Mouse (Mus musculus) heart, embryonic 12.5 days (tissue): ENCODE results near the gene Adar. TPM values are rescaled to one million over a fixed set of nuclear protein-coding genes. Genes with fewer than 3 reads are reported as not detected.

Experiments used
- ATAC-seq: fragments of 200-750 bp; cut with Nextera tagmentation; 2 replicates; pipeline ENCODE4 v1.8.0; 2017; ENCODE audit warnings: moderate TSS enrichment, moderate library complexity; ENCODE audit not compliant: insufficient number of reproducible peaks, low FRiP score
- H3K27ac ChIP-seq: fragments of 300-500 bp; sonication (generic); 2 replicates; pipeline ENCODE4 v1.5.1; 2016; ENCODE audit warnings: mild to moderate bottlenecking, moderate library complexity; ENCODE audit not compliant: poor library complexity, severe bottlenecking
- H3K27me3 ChIP-seq: fragments of 300-500 bp; sonication (generic); replicated peaks from 2 replicates; pipeline ENCODE4 v1.6.1; 2016; ENCODE audit warnings: mild to moderate bottlenecking, moderate library complexity
- H3K36me3 ChIP-seq: fragments of 300-500 bp; sonication (generic); 2 replicates; pipeline ENCODE4 v1.6.1; 2016; ENCODE audit warnings: mild to moderate bottlenecking, moderate library complexity
- H3K4me1 ChIP-seq: fragments of 300-500 bp; sonication (generic); replicated peaks from 2 replicates; pipeline ENCODE4 v1.6.1; 2016; ENCODE audit warnings: mild to moderate bottlenecking
- H3K4me2 ChIP-seq: fragments of 300-500 bp; sonication (generic); 2 replicates; pipeline ENCODE4 v1.6.1; 2016; ENCODE audit warnings: mild to moderate bottlenecking, moderate library complexity
- H3K4me3 ChIP-seq: fragments of 300-500 bp; sonication (generic); 2 replicates; pipeline ENCODE4 v1.5.1; 2016; ENCODE audit warnings: mild to moderate bottlenecking
- H3K9ac ChIP-seq: fragments of 300-500 bp; sonication (generic); 2 replicates; pipeline ENCODE4 v1.6.1; 2016; ENCODE audit warnings: mild to moderate bottlenecking, moderate library complexity
- H3K9me3 ChIP-seq: fragments of 300-500 bp; sonication (generic); replicated peaks from 2 replicates; pipeline ENCODE4 v1.6.1; 2016; ENCODE audit warnings: mild to moderate bottlenecking, moderate library complexity
- WGBS: fragments of 180-500 bp; shearing (Covaris S2); methylation state at CpG from one replicate; pipeline ENCODE4 v1.1.7; 2016; 5-methylcytosine and 5-hydroxymethylcytosine counted together
- polyA plus RNA-seq: library from polyadenylated mRNA; unstranded; fragments of >200 nt; fragmentation: Nextera tagmentation; extraction: Ambion mirVana; gene quantifications from 2 replicates; pipeline ENCODE4 v1.2.1, GENCODE M21; 2016

The Adar gene
- polyA plus RNA-seq, 1 experiment from 2014 or later, result 11.6 TPM

DNA sequence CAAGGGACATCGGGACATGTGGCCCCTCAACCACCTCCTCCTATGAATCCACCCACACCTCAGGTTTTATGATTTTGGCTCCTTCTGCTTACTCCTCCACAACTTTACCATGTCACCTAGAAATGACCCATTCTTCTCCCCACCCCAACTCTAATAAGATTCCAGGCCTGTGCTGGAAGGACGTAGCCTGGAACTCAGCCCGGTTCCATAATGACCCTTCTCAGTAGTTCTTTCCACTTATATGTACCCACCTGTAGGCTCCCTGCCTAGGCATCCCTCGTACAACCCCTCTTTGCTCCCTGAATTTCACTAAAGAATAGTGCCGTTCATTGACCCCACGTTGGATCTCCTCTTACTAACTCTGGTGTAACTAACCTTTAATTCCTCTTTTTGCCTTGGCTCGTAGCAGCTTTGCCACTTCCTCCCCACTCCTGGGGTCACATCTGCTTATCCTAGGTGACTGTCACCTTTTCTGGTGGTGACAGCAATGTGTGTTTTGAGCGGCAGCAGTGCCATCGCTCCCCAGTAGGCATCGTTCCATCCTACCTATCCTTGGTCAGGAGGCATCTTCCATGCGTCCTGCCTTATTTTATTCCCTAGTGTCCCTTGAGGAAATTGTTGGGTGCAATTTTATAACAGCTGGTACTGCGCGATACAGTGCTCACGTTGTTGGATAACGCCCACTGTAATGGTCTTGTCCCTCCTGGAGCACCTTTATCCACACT is 59.6 kb downstream of the Adar start:
- 37% methylated on average over 15 of the region's 15 CpGs for whole genome bisulfite sequencing
- Histone ChIP-seq H3K36me3 (peaks cover 36% of the 10 kb centered on the region), H3K27ac (peak overlapping the region; percentile 99), H3K9me3 (no peaks in the 10 kb centered on the region), H3K27me3 (no peaks in the 10 kb centered on the region), H3K9ac (peak overlapping the region; percentile 99), H3K4me2 (peak overlapping the region; percentile 81), H3K4me3 (peak overlapping the region; percentile 99), H3K4me1 (peaks cover 26% of the 10 kb centered on the region)
- ATAC-seq, result no peak

DNA sequence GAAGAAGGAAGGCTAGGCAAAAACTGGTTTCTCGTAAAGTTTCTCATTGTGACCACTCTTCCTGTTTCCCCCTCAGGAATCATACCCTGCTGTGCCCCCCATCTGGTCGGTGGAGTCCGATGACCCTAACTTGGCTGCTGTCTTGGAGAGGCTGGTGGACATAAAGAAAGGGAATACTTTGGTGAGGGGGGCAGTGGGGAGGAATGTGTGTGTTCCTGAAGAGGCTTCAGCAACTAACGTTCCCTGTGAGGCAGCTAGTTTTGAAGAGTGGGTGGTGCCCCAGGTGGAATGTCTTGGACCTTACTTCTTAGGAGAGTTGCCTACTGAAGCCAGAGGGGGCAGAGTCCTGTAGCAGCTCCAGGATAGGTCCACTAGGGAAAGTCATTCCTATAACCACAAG is 61.2 kb downstream of the Adar start:
- Histone ChIP-seq H3K27me3 (no peaks in the 10 kb centered on the region), H3K9me3 (no peaks in the 10 kb centered on the region), H3K9ac (no peak overlapping the region), H3K4me1 (peaks cover 26% of the 10 kb centered on the region), H3K36me3 (peaks cover 49% of the 10 kb centered on the region), H3K4me2 (no peak overlapping the region), H3K27ac (no peak overlapping the region), H3K4me3 (no peak overlapping the region)
- ATAC-seq, result no peak
- WGBS, result 84% methylated on average over 4 of the region's 4 CpGs

- H3K4me2 ChIP-seq, result no peak overlapping the region
- WGBS, result 76% methylated on average over 4 of the region's 4 CpGs
- peaks cover 77% of the 10 kb centered on the region for H3K36me3 ChIP-seq
- no peaks in the 10 kb centered on the region for H3K9me3 ChIP-seq
- H3K4me1 ChIP-seq, result peaks cover 11% of the 10 kb centered on the region
- no peak for ATAC-seq
- H3K4me3 ChIP-seq, result no peak overlapping the region
- H3K9ac ChIP-seq, result no peak overlapping the region
- no peak overlapping the region for H3K27ac ChIP-seq
- no peaks in the 10 kb centered on the region for H3K27me3 ChIP-seq
These were observed 65.3 kb downstream of the Adar start for GRCm38 (mm10) chr3:89780102-89780501.

DNA sequence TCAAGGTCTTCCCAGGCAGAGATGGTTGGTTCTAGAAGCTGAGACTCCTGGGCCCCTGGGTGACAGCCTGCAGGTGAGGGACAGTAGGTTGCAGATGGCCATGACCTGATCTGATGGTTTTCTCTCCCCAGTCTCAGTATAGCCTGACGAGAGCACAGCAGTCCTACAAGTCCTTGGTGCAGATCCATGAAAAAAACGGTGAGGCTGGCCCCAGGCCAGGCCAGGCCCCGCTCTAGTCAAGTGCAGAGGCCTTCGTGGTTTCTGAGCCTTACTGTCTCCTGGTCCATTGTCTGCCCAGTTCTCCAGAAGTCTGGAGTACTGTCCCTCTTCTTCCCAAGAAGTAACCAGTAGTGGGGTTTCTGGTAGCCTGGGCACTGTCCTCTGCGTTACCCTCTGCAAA is 66.8 kb downstream of the Adar start:
- Histone ChIP-seq H3K27me3 (no peaks in the 10 kb centered on the region), H3K4me3 (no peak overlapping the region), H3K27ac (no peak overlapping the region), H3K9me3 (no peaks in the 10 kb centered on the region), H3K4me2 (no peak overlapping the region), H3K4me1 (peaks cover 2% of the 10 kb centered on the region; the same call in 1 of the 2 replicates), H3K36me3 (peaks cover 68% of the 10 kb centered on the region), H3K9ac (no peak overlapping the region)
- WGBS, result 77% methylated on average over 5 of the region's 5 CpGs
- ATAC-seq, result no peak

- ATAC-seq, result peak; percentile 66
- peaks cover 35% of the 10 kb centered on the region for H3K36me3 ChIP-seq
- peak overlapping the region; percentile 44 for H3K4me2 ChIP-seq
- no peak overlapping the region for H3K4me3 ChIP-seq
- H3K4me1 ChIP-seq, result peaks cover 2% of the 10 kb centered on the region; the same call in 1 of the 2 replicates
- no peaks in the 10 kb centered on the region; the same call in 1 of the 2 replicates for H3K27me3 ChIP-seq
- no peak overlapping the region for H3K9ac ChIP-seq
- no peaks in the 10 kb centered on the region for H3K9me3 ChIP-seq
- WGBS, result 18% methylated on average over 11 of the region's 11 CpGs
- no peak overlapping the region for H3K27ac ChIP-seq
These were observed 70.3 kb downstream of the Adar start for GRCm38 (mm10) chr3:89784991-89785753.

GRCm38 (mm10) chr3:89786275-89786674 is 71.5 kb downstream of the Adar start:
- Histone ChIP-seq H3K4me1 (peaks cover 2% of the 10 kb centered on the region; the same call in 1 of the 2 replicates), H3K4me2 (no peak overlapping the region), H3K36me3 (peaks cover 24% of the 10 kb centered on the region), H3K27me3 (no peaks in the 10 kb centered on the region; the same call in 1 of the 2 replicates), H3K27ac (no peak overlapping the region), H3K4me3 (no peak overlapping the region), H3K9me3 (no peaks in the 10 kb centered on the region), H3K9ac (no peak overlapping the region)
- no peak for ATAC-seq
- WGBS, result 80% methylated on average over 6 of the region's 6 CpGs

DNA sequence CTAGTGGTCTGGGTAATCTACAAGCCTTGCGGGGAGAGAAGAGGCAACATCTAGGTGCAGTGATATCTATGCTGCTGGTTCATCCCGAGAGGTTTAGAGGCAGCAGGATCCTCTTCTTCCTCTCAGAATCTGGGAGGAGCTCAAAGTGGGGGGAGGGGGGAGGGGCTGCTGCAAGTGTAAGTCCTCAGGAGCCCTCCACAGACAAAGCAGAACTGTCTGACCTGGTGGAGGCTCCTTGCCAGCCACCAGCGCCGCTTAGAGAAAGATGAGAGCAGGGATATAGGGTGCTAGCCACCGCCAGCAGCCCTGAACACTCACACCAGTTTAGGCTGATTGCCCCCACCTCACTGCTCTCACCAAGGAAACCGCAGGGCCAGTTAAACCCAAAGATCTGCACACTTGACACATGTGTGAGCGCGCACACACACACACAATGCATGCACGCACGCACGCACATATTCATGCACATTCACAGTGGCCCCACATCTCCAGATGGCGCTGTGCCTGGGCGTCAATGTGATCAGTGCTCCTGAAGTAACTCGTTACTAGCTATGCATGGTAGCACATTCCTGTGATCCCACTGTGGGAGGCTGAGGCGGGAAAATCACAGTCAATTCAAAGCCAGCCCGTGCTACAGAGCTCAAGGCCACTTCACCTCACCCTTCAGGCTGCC is 74.0 kb downstream of the Adar start:
- Histone ChIP-seq H3K4me1 (peaks cover 2% of the 10 kb centered on the region; the same call in 1 of the 2 replicates), H3K9me3 (no peaks in the 10 kb centered on the region), H3K36me3 (no peaks in the 10 kb centered on the region), H3K27ac (no peak overlapping the region), H3K27me3 (no peaks in the 10 kb centered on the region; the same call in 1 of the 2 replicates), H3K4me3 (no peak overlapping the region), H3K4me2 (no peak overlapping the region), H3K9ac (no peak overlapping the region)
- 68% methylated on average over 16 of the region's 16 CpGs for WGBS
- ATAC-seq, result no peak

GRCm38 (mm10) chr3:89794616-89795015 is 79.8 kb downstream of the Adar start:
- H3K4me1 ChIP-seq, result peaks cover 6% of the 10 kb centered on the region
- no peaks in the 10 kb centered on the region for H3K36me3 ChIP-seq
- H3K4me3 ChIP-seq, result no peak overlapping the region
- no peaks in the 10 kb centered on the region for H3K9me3 ChIP-seq
- 65% methylated on average over 2 of the region's 2 CpGs for WGBS
- H3K4me2 ChIP-seq, result no peak overlapping the region
- H3K27me3 ChIP-seq, result no peaks in the 10 kb centered on the region
- H3K9ac ChIP-seq, result no peak overlapping the region
- no peak for ATAC-seq
- H3K27ac ChIP-seq, result no peak overlapping the region

DNA sequence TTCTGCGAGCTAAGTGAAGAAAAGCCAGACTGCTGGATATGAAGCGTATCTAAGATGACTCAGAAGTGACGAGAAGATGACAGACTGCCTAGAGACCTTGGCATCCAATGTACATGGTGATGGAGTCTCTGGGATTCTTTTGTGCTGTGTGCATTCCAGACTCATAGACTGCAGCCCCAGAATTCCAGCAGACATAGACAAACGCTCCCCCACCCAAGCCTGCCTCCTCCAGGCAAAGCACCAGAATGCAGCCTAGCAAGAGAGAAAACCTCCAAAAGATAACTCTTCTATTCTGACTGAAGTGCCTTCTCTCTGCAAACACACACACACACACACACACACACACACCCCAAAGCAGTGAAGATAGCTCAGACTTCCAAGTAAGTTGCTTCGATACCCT is 80.9 kb downstream of the Adar start:
- no peaks in the 10 kb centered on the region for H3K36me3 ChIP-seq
- no peaks in the 10 kb centered on the region for H3K27me3 ChIP-seq
- H3K9me3 ChIP-seq, result no peaks in the 10 kb centered on the region
- H3K4me2 ChIP-seq, result no peak overlapping the region
- no peak overlapping the region for H3K4me3 ChIP-seq
- peaks cover 8% of the 10 kb centered on the region for H3K4me1 ChIP-seq
- WGBS, result 61% methylated on average over 5 of the region's 5 CpGs
- ATAC-seq, result no peak
- no peak overlapping the region for H3K27ac ChIP-seq
- no peak overlapping the region for H3K9ac ChIP-seq

DNA sequence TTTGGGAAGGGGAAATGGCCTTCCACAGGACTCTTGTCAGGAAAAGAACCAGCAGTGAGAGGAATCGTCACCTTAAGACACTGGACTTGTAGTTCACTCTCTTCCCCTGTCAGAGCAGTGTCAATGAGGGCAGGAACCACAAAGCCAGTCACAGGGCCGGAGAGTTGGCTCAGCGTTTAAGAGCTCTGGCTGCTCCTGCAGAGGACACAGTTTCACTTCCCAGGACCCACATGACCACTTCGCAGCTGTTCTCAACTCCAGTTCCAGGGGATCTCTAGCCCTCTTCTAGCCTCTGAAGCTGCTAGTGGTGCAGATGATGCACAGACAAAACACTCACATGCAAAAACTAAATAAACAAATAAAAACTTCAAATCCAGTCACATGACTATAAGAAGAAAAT is 81.5 kb downstream of the Adar start:
- Histone ChIP-seq H3K9me3 (no peaks in the 10 kb centered on the region), H3K4me2 (no peak overlapping the region), H3K27ac (no peak overlapping the region), H3K9ac (no peak overlapping the region), H3K27me3 (no peaks in the 10 kb centered on the region), H3K4me3 (no peak overlapping the region), H3K4me1 (peaks cover 8% of the 10 kb centered on the region), H3K36me3 (no peaks in the 10 kb centered on the region)
- WGBS, result 40% methylated on average over 4 of the region's 4 CpGs
- ATAC-seq, result no peak

DNA sequence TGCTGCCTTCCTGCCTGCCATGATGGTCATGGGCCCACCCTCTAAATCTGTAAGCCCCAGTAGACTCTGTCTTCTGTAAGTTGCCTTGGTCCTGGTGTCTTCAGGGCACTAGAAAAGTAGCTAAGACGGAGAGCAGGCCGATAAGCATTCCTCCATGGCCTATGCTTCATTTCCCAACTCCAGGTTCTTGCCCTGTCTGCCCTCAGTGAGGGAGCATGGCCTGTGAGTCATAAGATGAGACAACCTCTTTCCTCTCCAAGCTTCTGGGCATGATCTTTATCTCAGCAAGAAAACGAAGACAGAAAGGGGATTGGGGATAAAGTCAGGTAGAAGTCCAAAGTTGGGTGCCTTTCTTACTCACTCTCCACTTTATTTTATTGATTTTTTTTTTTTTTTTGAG is 83.7 kb downstream of the Adar start:
- Histone ChIP-seq H3K4me1 (peaks cover 8% of the 10 kb centered on the region), H3K4me2 (no peak overlapping the region), H3K9ac (no peak overlapping the region), H3K27ac (no peak overlapping the region), H3K4me3 (no peak overlapping the region), H3K27me3 (no peaks in the 10 kb centered on the region), H3K9me3 (no peaks in the 10 kb centered on the region), H3K36me3 (no peaks in the 10 kb centered on the region)
- WGBS, result 73% methylated on average over 3 of the region's 3 CpGs
- ATAC-seq, result no peak
